Mouse (Mus musculus) left cerebral cortex, postnatal 25 days (tissue): ENCODE measurements around the gene Tmc5. TPM values are rescaled to one million over a fixed set of nuclear protein-coding genes. Genes with fewer than 3 reads are reported as not detected.

ENCODE experiments used
- DNase-seq, 2 experiments: peaks; one replicate each; pipeline ENCODE4 v3.0.0; 2022; ENCODE audit warnings: low spot score in 2 of 2, mixed read lengths in 1 of 2
- intact Hi-C: fragments of 180-260 bp; cut with DNase I; formaldehyde crosslinking; loops from one replicate; pipeline ENCODE4 v1.15.1; 2025
- total RNA-seq, 2 experiments: library from RNA; stranded (reverse); gene quantifications; 2 replicates each; pipeline ENCODE4 v1.2.3; 2021

Gene Tmc5
- total RNA-seq, 2 experiments from 2014 or later = 0.27 to 0.37 TPM

DNA sequence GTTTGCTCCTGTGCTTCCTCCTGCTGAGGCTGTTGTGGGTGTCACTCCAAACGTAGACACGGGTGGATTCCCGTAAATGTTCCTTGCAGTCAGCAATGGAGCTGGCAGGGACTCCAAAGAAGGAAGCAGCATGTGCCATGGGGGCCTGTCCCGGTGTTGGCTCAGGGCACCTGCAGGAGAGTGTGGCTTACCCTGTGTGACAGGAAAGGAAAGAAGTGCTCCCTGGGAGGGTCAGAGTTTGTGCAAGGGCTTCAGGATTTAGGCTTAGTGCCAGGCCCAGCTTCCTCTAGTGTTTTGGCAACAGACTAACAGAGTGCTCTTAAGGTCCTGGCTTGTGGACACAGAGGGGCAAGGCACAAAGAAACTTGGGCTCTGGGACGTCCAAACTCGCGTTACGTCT, 7.7 kb downstream of the Tmc5 start:
- intact Hi-C loops = no loop called here
- no peak for DNase-seq

GRCm38 (mm10) chr7:118609815-118610214, 12.7 kb downstream of the Tmc5 start:
- no peak for DNase-seq
- intact Hi-C loops = no loop called here

GRCm38 (mm10) chr7:118610721-118611120, 13.6 kb downstream of the Tmc5 start:
- no peak for DNase-seq
- intact Hi-C loops = no loop called here

- DNase-seq = no peak
- intact Hi-C loops = no loop called here
Measured at GRCm38 (mm10) chr7:118611185-118611749, 14.2 kb downstream of the Tmc5 start.

DNA sequence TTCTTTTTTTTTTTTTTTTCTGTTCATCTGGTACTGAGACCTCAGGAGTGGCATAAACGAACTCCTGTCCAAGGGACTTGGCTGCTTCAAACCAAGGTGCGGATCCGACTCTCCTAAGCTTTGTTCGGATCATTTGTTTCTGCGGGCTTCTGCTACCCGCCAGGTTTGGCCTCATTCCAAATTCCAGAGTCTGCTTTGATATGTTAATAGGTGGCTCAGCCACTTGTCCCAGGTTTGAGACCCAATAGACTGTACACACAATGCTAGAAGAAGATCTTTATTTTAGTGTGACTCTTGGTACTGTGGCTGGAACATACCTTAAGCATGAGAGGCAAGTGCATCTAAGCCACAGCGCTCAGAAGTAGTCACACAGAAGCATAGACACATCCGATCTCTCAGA, 14.8 kb downstream of the Tmc5 start:
- DNase-seq = no peak
- intact Hi-C loops = no loop called here

DNA sequence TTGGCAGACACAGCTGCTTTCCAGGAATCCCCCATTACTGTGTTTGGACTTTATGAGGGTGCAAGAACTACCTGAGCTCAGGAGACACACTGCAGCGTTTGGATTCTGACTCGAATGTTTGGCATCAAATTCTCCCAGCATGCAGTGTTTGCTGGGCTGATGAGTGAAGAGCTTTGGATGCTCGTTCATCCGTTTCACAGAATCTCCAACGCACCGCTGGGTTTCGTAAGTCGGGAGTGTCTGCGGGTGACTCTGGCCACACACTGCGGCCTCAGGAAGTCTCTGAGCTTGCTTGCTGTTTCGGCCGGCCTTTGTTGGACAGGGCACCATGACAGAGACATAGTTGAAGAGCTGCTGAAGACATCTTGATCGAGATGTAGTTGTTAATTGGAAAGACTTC, 17.0 kb downstream of the Tmc5 start:
- intact Hi-C loops = no loop called here
- no peak for DNase-seq

GRCm38 (mm10) chr7:118618104-118618503, 21.0 kb downstream of the Tmc5 start:
- DNase-seq = no peak

GRCm38 (mm10) chr7:118620243-118620906, 23.3 kb downstream of the Tmc5 start:
- DNase-seq = no peak
- intact Hi-C loops = no loop called here

More at GRCm38 (mm10) chr7:118618104-118618503, 21.0 kb downstream of the Tmc5 start:
- intact Hi-C loops = no loop called here

DNA sequence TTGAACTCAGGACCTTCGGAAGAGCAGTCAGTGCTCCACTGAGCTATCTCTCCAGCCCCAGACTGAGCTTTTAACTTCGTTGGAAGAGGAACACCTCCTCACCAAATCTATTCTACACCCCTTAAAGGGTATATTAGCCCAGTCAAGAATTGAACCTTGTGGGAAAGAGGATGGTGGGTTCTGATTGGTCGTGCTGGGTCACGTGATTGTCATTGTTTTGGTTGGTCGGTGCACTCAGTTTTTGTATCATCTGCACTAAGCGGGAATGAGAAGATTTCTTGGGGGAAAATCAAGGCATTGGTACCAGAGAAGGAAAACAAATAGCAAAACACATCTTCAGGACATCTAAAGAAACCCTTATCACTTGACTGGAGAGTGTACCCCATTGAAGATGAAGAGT, 24.0 kb downstream of the Tmc5 start:
- intact Hi-C loops = no loop called here

DNA sequence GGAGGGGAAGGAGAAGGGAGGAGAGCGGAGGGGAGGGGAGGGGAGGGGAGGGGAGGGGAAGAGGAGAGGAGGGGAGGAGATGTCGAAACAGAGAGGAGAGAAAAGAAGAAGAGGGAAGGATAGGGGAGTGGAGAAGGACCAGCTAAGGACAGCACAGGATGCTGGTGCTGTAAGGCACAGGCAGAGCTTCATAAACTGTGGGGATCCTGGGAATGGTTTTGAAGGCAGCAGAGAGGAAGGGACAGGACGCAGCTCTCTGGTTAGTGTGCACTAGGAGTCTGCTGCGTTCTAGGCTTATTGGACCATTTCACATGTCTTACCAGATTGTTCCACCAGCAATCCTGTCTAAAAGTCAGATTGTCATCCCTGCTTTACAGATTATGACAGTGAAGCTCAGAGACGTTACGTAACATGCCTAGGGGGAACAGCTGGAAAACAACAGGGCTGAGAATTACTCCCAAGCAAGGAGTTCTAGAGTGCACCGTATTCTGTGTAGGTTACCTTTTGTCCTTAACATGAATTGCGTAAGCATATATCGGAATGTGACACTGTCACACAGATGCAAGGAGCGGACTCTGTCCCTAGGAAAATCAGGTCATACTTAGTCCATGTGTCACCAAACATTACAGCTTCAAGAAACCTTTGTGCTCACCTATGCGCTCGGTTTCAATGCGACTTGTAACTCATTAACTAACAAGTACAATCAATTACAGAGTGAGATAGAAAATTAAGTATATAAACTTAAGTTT, 30.6 kb downstream of the Tmc5 start:
- no peak for DNase-seq
- intact Hi-C loops = no loop called here

More for the DNA sequence above, 24.0 kb downstream of the Tmc5 start:
- no peak for DNase-seq

- DNase-seq = no peak
- intact Hi-C loops = no loop called here
Measured at GRCm38 (mm10) chr7:118633094-118633493, 36.0 kb downstream of the Tmc5 start.

DNA sequence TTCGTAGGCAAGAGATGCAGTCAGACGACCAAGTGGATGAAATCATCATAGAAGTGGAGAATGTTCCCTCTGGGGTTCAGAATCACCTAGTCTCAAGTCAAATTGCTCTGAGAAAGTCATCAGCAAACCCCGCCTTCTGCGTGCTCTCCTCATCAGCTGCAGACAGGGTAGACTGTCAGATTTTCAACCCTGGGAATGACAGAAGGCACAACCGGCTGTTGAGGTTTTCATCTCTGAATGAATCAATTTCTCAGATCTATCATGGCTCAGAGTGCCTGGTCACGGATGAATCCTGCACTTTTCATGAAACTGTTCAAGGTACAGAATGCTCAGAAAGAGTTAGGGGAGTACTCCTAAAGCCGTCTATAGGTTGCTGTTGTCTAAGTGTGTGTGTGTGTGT, 36.9 kb downstream of the Tmc5 start:
- no peak for DNase-seq

GRCm38 (mm10) chr7:118637466-118637865, 40.4 kb downstream of the Tmc5 start:
- DNase-seq = no peak
- intact Hi-C loops = no loop called here

More for the DNA sequence above, 36.9 kb downstream of the Tmc5 start:
- intact Hi-C loops = no loop called here

DNA sequence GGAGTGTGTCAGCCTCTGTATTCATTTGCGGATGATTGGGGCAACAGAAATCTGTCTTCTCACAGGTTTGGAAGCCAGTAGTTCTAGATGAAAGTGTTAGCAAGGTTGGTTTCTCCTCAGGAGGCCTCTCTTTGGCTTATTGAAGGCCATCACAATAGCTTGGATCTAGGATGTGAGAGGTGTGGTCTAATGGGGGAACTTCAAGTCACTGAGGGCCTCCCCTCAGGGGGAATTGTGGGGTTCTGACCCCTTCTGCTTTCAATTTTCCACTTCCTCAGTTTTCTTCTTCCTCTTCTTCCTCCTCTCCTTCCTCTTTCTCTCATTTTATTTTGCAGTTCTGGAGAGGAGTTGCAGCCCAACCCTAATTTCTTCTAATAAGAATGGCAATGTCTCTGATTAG, 49.1 kb downstream of the Tmc5 start:
- no peak for DNase-seq
- intact Hi-C loops = no loop called here

DNA sequence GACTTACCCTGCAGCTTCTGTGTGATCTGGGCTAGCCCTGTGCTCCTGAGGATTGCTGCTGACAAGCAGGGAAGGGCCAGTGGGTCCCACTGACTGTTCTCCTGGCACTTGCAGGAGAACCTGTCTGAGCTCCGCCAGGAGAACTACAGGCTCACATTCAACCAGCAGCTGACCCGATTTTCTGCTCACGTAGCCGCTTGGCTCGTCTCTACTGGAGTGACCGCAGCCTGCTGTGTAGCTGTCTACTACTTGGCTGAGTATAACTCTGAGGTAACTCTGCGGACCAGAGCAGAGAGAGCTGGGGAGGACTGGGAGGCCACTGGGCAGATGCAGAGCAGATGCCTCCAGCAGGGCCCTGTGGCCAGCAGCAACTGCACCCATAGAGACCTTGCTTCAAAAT, 52.2 kb downstream of the Tmc5 start:
- peak in 1 of 2 experiments; percentile 41 for DNase-seq
- intact Hi-C loops = no loop called here

DNA sequence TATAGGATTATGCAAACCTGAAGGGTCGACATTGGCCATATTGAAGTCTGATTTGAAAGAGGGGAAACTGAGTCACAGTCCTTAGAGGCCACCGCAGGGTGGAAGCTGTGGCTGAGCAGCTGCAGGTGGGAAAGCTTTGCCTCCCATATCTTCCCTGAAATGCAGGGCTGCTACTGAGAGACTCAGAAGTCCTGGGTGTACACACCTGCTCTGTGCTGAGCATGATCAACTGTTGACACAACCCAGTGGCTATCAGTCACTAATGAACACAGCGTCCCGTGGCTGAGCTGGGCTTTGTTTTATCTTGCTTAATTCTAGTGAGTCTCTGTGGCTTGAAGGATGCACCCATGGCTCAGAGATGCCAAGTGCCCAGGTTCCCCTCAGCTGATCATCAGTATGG, 53.0 kb downstream of the Tmc5 start:
- DNase-seq = no peak
- intact Hi-C loops = no loop called here

- intact Hi-C loops = no loop called here
- DNase-seq = peak; percentile 7 to 76
Measured at GRCm38 (mm10) chr7:118650891-118651290, 53.8 kb downstream of the Tmc5 start.

DNA sequence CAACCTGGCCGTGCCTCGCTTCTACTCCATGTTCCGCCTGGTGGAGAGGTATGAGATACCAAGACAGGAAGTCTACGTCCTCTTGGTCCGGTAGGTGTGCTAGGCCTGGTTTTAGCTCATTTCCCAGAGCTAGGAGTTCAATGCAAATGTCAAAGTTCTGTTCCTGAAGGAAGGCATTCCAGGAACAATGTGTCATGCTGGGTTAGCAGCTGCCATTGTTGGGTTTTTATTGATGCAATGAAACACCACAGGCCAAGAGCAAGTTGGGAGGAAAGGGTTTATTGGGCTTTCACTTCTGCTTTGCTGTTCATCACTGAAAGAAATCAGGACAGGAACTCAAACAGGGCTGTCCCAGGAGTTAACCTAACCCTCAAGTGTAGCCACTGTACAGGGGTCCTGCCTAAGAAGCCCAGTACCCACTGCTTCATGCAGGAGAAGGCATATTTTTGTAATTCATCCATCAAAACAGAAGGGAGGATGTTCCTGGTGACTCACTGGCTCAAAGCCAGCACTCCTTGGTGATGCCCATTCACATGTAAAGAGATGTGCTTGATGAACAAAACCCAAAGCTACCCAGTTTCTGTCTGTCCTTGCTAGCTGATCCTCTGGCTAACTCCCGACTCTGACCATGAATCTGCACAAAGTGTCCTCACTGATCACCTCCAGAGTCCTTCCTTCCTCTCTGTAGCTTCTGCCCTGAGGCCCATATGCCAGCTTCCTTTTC, 55.6 kb downstream of the Tmc5 start:
- peak; percentile 11 to 23 for DNase-seq
- intact Hi-C loops = no loop called here

DNA sequence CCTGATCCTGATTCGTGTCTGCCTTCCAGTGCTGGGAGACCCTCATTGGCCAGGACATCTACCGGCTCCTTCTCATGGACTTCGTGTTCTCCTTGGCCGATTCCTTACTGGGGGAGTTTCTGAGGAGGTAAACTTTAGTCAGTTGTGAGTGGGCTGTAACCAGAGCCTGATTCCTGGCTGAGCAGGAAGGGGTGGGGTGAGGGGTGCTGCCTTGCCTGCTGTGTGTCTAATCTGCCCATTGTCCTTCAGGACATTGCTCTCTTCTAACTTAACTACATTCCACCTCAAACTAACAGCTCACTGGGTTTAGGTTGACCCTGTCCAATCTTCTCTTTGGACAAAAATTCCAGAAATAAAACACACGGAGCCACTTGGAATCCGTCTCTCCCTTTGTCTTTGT, 59.6 kb downstream of the Tmc5 start:
- no peak for DNase-seq
- intact Hi-C loops = no loop called here

GRCm38 (mm10) chr7:118667773-118668172, 70.7 kb downstream of the Tmc5 start:
- intact Hi-C loops = no loop called here

More at GRCm38 (mm10) chr7:118667773-118668172, 70.7 kb downstream of the Tmc5 start:
- peak in 1 of 2 experiments; percentile 62 for DNase-seq
